Mouse (Mus musculus): ENCODE results near the gene Bcl2l13.

DNA sequence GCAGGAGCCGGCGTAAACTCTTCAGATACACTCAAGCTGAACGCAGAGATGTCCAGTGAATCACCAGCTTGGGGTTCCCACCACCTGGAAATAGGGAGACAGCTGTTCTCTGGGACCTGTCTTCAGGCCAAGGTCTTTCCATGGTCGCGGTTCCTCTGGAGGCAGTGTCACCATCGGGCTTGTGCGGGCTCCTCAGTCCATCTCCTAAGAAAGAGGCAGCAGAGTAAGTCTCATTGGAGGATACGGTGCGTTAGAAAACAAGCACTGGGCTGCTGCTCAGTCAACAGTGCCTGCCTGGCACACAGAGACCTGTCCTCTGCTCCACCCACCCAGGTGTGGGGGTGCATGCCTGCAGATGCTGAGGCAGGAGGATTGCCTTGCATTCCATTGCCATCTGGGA, 58.1 kb downstream of the Bcl2l13 start:
- TF ChIP-seq CTCF (IDR thresholded peaks at IDR 0.05; ENCODE audit: extremely low read depth, insufficient read depth, insufficient read length, insufficient replicate concordance) = no peak
- TF ChIP-seq POLR2A (IDR thresholded peaks at IDR 0.05; ENCODE audit: low read depth, low read length) = no peak

Data from spleen, adult 2 months (tissue).